Mouse (Mus musculus) brain, adult 2 months (tissue): ENCODE data around the gene Dcaf7.

Source experiments
- DNase-seq: peaks from one replicate; pipeline ENCODE4 v3.0.0; 2011; ENCODE audit warnings: low read depth, low spot score

Dcaf7 gene

DNA sequence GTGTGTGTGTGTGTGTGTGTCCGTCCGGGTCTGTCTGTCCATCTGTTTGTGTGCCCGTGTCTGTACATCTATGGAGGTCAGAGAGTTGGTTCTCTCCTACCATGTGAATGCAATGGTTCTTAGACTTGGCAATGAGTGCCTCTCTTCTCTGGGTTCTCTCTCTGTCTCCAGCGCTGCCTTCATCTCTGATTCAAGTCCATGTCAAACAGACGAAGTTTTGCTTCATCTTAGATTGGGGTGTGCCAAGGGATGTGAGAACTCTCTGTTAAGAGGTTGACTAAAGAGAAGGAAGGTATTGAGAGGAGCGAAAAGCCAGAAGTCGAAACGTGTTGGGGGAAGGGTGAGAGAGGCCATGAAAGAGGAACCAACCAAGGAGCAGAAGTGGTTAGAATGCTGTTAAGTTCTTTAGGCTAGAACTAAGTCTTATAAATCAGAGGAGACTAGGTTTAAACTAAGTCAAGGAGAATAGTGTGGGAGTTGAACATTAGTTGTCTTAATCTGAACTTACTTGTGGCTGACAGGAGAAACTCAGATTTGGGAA, 69.4 kb downstream of the Dcaf7 start:
- peak; percentile 19 for DNase-seq
